Mouse (Mus musculus) hematopoietic stem cell, adult 5-6 weeks (primary cell): Measurements from ENCODE around the gene Gm21897. TPM values are rescaled to one million over a fixed set of nuclear protein-coding genes. Genes with fewer than 3 reads are reported as not detected.
"Not testable (repeated sequence)": the region's sequence is repeated elsewhere in the genome, so short reads cannot be mapped to it uniquely, and the experiment has no call there.

ENCODE experiments used
- ATAC-seq, 2 experiments: fragments of 125-278 bp in 1 of 2; replicated peaks in 1 of 2; 2 replicates each; pipeline ENCODE4 v1.8.0; 2016 to 2017; ENCODE audit warnings: inconsistent platforms in 2 of 2, mild to moderate bottlenecking in 2 of 2, moderate number of reproducible peaks in 2 of 2, low read depth in 1 of 2, moderate TSS enrichment in 1 of 2; ENCODE audit not compliant: low FRiP score in 2 of 2, poor library complexity in 2 of 2, severe bottlenecking in 2 of 2, insufficient read depth in 1 of 2, low TSS enrichment in 1 of 2
- total RNA-seq: library from RNA; stranded (forward); fragments of 172-1452, 232-1000 nt; gene quantifications from 2 replicates; pipeline ENCODE4 v1.2.3, GENCODE M21; 2017

Gene Gm21897
- not detected in 2 replicates for total RNA-seq

GRCm38 (mm10) chr16:15317158-15317557, at the start of gene Gm21897:
Gene Gm21897 (plus strand): TSS chr16:15317458.
- ATAC-seq: not testable (repeated sequence)

DNA sequence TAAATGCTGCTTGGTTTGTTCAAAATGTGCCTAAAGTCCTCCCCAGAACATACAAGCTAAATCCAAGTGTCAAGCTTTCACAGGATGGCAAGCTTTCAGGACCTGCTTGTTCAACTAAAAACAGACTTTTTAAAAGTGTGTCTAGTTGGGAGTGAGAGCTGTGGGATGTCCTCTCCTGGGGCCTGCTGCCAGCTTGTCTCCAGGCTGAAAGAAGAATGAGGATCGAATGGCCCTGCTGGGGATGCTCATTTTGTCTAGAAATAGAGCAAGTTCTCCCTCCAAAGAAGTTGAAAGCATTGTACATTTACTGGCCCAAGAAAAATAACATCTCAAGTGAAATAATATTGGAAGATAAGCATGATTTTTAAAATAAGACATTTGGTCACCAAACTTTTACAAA, 45.0 kb upstream of the Gm21897 start:
- no peak for ATAC-seq

DNA sequence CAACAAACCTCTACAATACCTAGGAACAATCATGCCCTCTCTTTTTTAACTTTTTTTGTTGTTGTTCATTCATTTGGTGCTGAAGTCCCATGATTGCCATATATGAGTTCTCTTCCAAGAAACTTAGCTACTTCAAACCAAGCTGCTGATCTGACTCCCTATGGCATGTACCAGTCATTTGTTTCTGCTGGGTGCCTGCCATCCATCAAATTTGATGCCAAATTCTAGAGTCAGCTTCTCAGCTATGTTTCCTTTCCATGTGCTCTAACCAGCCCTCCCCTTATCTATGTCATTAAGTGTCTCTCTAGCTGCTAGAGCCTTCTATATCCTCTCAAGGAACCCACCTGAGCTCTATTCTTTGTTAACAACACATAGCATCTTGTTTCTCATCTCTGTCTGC, 39.8 kb upstream of the Gm21897 start:
- no peak for ATAC-seq

DNA sequence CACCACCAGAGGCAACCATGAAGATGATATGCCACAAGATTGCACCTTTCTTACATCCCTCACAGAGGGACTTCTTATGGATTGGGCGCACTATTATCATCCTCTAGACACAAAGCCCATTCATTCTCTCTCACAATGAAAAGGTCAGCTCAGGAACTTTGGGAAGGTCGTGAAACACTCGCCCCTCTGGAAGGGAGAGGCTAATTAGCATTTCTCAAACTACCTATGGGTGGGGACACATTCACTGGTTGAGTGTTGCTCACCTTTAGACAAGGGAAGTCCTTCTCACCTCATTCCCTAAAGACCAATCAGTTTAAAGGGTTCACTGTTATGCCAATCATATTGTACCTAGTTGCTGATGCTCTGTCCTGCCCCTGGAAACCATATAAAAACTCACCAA, 24.2 kb upstream of the Gm21897 start:
- no peak for ATAC-seq

- no peak for ATAC-seq
Observed at GRCm38 (mm10) chr16:15294289-15294688, 23.0 kb upstream of the Gm21897 start.

GRCm38 (mm10) chr16:15294911-15295659, 22.2 kb upstream of the Gm21897 start:
- ATAC-seq: no peak

GRCm38 (mm10) chr16:15334526-15334925, 17.3 kb downstream of the Gm21897 start:
- no peak for ATAC-seq

- ATAC-seq: no peak
Observed at GRCm38 (mm10) chr16:15339051-15339450, 21.8 kb downstream of the Gm21897 start.

GRCm38 (mm10) chr16:15346045-15346444, 28.8 kb downstream of the Gm21897 start:
- ATAC-seq: no peak

DNA sequence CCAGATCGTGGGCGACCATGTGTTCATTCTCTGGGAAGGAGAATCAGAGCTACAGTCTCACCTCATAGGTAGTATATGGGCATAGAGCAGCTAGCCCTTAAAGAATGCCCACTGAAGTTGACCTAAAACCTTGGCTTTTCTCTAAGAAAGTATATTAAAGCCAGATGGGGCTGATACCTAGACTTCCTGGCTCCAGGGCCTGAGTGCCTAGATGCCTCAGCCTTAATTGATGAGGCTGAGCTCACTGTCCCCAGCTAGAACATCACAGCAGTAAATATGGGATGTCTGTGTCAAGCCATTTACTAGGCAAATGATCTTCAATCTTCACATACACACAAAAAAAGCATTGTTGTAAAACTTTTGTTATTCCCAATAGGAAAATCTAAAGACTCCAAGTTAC, 32.1 kb downstream of the Gm21897 start:
- ATAC-seq: no peak

GRCm38 (mm10) chr16:15351301-15351700, 34.0 kb downstream of the Gm21897 start:
- ATAC-seq: no peak

DNA sequence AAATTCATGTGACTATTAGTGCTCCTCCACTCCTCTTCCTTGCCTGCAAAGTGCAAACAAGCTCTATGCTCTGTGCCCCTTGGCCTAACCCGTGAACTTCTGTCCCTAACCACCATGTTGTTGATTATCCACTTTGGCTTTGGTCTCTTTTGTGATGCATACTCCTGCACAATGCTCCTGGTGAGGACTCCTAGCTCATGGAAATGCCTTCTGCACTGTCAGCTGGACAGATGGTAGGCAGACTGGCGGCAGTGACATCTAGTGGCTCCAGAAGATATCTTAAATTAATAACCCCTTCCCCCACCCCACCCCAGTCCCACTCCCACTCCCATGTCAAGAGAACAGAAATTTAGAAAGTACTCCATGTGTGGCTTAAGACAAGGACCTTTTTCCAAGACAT, 35.1 kb downstream of the Gm21897 start:
- ATAC-seq: no peak

- ATAC-seq: no peak
Observed at GRCm38 (mm10) chr16:15354901-15355300, 37.6 kb downstream of the Gm21897 start.

DNA sequence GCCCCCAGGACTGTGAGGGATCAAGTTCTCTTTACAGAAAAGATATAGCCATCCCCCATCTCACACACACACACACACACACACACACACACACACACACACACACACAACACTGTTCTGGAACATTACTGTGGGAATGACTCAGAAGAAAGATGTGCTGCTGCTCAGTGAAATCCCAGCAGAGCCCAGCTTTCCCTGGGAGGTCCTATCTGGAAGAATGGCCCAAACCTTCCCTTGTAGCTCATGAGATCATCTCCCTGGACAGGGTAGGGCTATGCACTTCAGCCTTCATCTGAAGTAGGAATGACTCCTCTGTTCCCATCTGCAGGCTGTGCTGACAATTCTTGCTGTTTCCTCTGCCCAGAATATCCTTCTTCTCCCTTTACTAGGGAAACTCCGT, 38.1 kb downstream of the Gm21897 start:
- ATAC-seq: no peak

GRCm38 (mm10) chr16:15357766-15358165, 40.5 kb downstream of the Gm21897 start:
- no peak for ATAC-seq

GRCm38 (mm10) chr16:15359110-15359782, 42.0 kb downstream of the Gm21897 start:
- ATAC-seq: no peak

GRCm38 (mm10) chr16:15360825-15361224, 43.6 kb downstream of the Gm21897 start:
- no peak for ATAC-seq
